Comparison of ENCODE assay signal across 8 mouse cellular contexts in genomic region chr7:108933794-108934731, GRCm38 (mm10). TPM values are rescaled to one million over a fixed set of nuclear protein-coding genes. Genes with fewer than 3 reads are reported as not detected.
A peak's percentile ranks its signal among the peaks of the same experiment; 100 is the strongest.
DNase-seq lines count a peak whose midpoint lies in the region; ATAC-seq and TF ChIP-seq lines count a peak whose summit lies in the region.

Gene Eif3f, plus strand, starts transcription at chr7:108934417.

- peak within 1 kb of the TSS; percentile 99 for H3K9ac ChIP-seq in ES-E14 (ENCODE audit: insufficient read depth, low read depth, low read length, poor library complexity, severe bottlenecking)
- peak within 1 kb of the TSS; percentile 78 for H3K9ac ChIP-seq in forebrain, embryonic 15.5 days (replicated peaks)

- 2% methylated on average over 50 of the region's 50 CpGs for WGBS in forebrain, embryonic 15.5 days
- 2% methylated on average over 50 of the region's 50 CpGs for WGBS in lung, adult 2 months

- intact Hi-C loops in heart, postnatal 25 days (cut with DNase I): loop anchor here (1.0 to 5.0 kb wide), 2 partner anchors 82 to 119 kb away; partner anchors contain the start of gene Olfr516

- H3K9me3 ChIP-seq in ES-E14 (ENCODE audit: control insufficient read depth, insufficient read depth, low read depth, low read length): peaks cover 4% of the 10 kb centered on the region; the same call in 1 of the 2 replicates
- no peaks in the 10 kb centered on the region for H3K9me3 ChIP-seq in forebrain, embryonic 15.5 days

- peak within 1 kb of the TSS; percentile 45; the same call in 1 of the 2 replicates for H3K27ac ChIP-seq in ES-E14 (ENCODE audit: insufficient read depth, low read depth, low read length, poor library complexity, severe bottlenecking)
- peak within 1 kb of the TSS; percentile 75 for H3K27ac ChIP-seq in forebrain, embryonic 15.5 days (replicated peaks)

- no peaks in the 10 kb centered on the region for H3K27me3 ChIP-seq in forebrain, embryonic 15.5 days

- peak; percentile 64; the same call in 1 of the 2 replicates for TF ChIP-seq POLR2A in lung, adult 2 months (IDR thresholded peaks at IDR 0.05; ENCODE audit: borderline replicate concordance, extremely low read depth, low read depth, low read length)

- H3K4me2 ChIP-seq in forebrain, embryonic 15.5 days (replicated peaks): peak within 1 kb of the TSS; percentile 74

- peaks cover 30% of the 10 kb centered on the region for H3K36me3 ChIP-seq in ES-E14 (ENCODE audit: control insufficient read depth, insufficient read depth, low read length, poor library complexity, severe bottlenecking)
- peaks cover 23% of the 10 kb centered on the region for H3K36me3 ChIP-seq in forebrain, embryonic 15.5 days

- in situ Hi-C loops in ES-E14 (cut with MboI; ENCODE audit: low sequenced_read_pairs in 2 of 2, unreplicated experiment in 2 of 2): no loop called here

- peak; percentile 96 for DNase-seq in ES-E14 (ENCODE audit: low read depth, low spot score)
- DNase-seq in cerebellum, adult 11-12 months: peak; percentile 97
- DNase-seq in heart, postnatal 25 days (ENCODE audit: low spot score): peak; percentile 89
- peak; percentile 94 to 99 for DNase-seq in layer of hippocampus, adult 18-20 months (ENCODE audit: low spot score in 2 of 2)
- peak; percentile 89 for DNase-seq in lung, adult 2 months
- peak; percentile 79 to 92 for DNase-seq in thymus, adult 18-20 months

- H3K4me1 ChIP-seq in ES-E14 (ENCODE audit: control insufficient read depth in 2 of 2, insufficient read depth in 2 of 2, low read length in 2 of 2, poor library complexity in 1 of 2): peaks cover 0 to 6% of the 10 kb centered on the region in 2 experiments; a peak in 2 of 4 replicates
- peaks cover 21% of the 10 kb centered on the region for H3K4me1 ChIP-seq in forebrain, embryonic 15.5 days
- peaks cover 9% of the 10 kb centered on the region for H3K4me1 ChIP-seq in lung, adult 2 months (ENCODE audit: control insufficient read depth, insufficient read depth, low read length)

- ATAC-seq in forebrain, embryonic 15.5 days (replicated peaks): peak; percentile 97
- peak; percentile 95 for ATAC-seq in neutrophil, adult 5-6 weeks (ENCODE audit: extremely low read depth, insufficient number of reproducible peaks, low FRiP score, poor library complexity, severe bottlenecking)

- peak within 1 kb of the TSS; percentile 97 to 98 for H3K4me3 ChIP-seq in ES-E14 (ENCODE audit: insufficient read depth in 1 of 2, low read depth in 1 of 2, low read length in 2 of 2, poor library complexity in 1 of 2, severe bottlenecking in 1 of 2)
- H3K4me3 ChIP-seq in forebrain, embryonic 15.5 days: peak within 1 kb of the TSS; percentile 61
- peak within 1 kb of the TSS; percentile 76 for H3K4me3 ChIP-seq in lung, adult 2 months (replicated peaks; ENCODE audit: extremely low read depth, low read depth, low read length)

- peak; percentile 82 for TF ChIP-seq CTCF in lung, adult 2 months (IDR thresholded peaks at IDR 0.05; ENCODE audit: insufficient read depth, low read length)

TF ChIP-seq in ES-E14, 5 proteins besides CTCF, POLR2A, EP300 and RAD21:
- TF ChIP-seq CHD2 (IDR thresholded peaks at IDR 0.05; ENCODE audit: low read depth, low read length) (peak; percentile 82), HCFC1 (IDR thresholded peaks at IDR 0.05; ENCODE audit: borderline replicate concordance, insufficient read depth, low read length) (peak; percentile 89), MAFK (IDR thresholded peaks at IDR 0.05; ENCODE audit: insufficient read depth, low read depth, low read length) (no peak), ZNF384 (IDR thresholded peaks at IDR 0.05; ENCODE audit: low read depth, low read length) (no peak), ZC3H11A (IDR thresholded peaks at IDR 0.05; ENCODE audit: borderline replicate concordance, low read depth, low read length) (peak; percentile 80; the same call in 1 of the 2 replicates)
TF ChIP-seq in ES-E14: peak in this region for 3.

RNA-seq across cellular contexts. Expression of gene Eif3f, which starts in this region (rescaled TPM):
- total RNA-seq in ES-E14 (2012; rRNA removed): 99.7 and 115 TPM in 2 replicates
- polyA plus RNA-seq in forebrain, embryonic 15.5 days (2015; fragmentation: Nextera tagmentation; extraction: Ambion mirVana): 85.2 and 86.8 TPM in 2 replicates
- total RNA-seq in heart, postnatal 25 days (2021): 10 to 100 TPM; 79.2 to 85.2 TPM
- 100 to 1,000 TPM; 101 to 103 TPM for total RNA-seq in layer of hippocampus, adult 18-20 months (2021)
- polyA plus RNA-seq in lung, adult 2 months (2012; rRNA removed): 107 and 141 TPM in 2 replicates
- total RNA-seq in neutrophil, adult 5-6 weeks (2017): 72.0 and 82.4 TPM in 2 replicates

Comparison
In these comparisons a context has a peak if more than half of its experiments do, and no peak if none do; other contexts are left out.
1. Peak in every context shown above with its lines: DNase-seq, ATAC-seq, H3K4me3 ChIP-seq and H3K27ac ChIP-seq.